Mouse (Mus musculus): ENCODE results near the gene Tmem202. TPM values are rescaled to one million over a fixed set of nuclear protein-coding genes. Genes with fewer than 3 reads are reported as not detected.

Gene Tmem202
- polyA plus RNA-seq, 1 experiment from 2014 or later, result 0.36 TPM

- Histone ChIP-seq H3K4me3 (peak within 1 kb of the TSS; percentile 99), H3K9me3 (no peaks in the 10 kb centered on the region), H3K9ac (peak within 1 kb of the TSS; percentile 95), H3K36me3 (no peaks in the 10 kb centered on the region; the same call in 1 of the 2 replicates), H3K4me2 (peak within 1 kb of the TSS; percentile 95), H3K27me3 (replicated peaks) (no peaks in the 10 kb centered on the region), H3K4me1 (peaks cover 32% of the 10 kb centered on the region), H3K27ac (replicated peaks) (peak within 1 kb of the TSS; percentile 98)
- ATAC-seq (ENCODE audit: extremely low read depth, insufficient number of reproducible peaks, low FRiP score, low TSS enrichment), result peak; percentile 96
- under 1% methylated on average over 56 of the region's 56 CpGs for WGBS
Measured at GRCm38 (mm10) chr9:59486549-59487065, 53.0 kb downstream of the Tmem202 start, which contains the start of gene Arih1. Arih1 (minus strand) TSS chr9:59486618.

DNA sequence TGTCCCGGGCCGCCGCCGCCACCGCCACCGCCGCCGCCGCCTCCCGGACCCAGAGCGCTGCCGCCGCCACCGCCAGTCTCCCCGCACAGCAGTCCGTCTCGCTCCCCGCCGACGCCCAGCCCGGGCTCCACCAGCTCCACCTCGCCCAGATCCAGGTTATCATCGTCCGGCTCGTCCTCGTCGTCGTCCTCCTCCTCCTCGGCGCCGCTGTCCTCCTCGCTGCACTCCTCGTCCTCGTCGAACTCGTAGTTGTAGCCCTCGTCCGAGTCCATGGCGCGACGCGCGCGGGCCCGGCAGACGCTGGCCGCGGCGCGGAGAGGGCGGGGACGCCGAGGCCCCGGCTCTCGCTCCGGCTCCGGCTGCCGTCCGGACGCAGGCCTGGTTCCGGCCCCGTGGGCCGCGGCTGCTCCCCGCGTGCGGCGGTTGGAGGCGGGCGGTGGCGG is 53.5 kb downstream of the Tmem202 start:
- Histone ChIP-seq H3K27me3 (replicated peaks) (no peaks in the 10 kb centered on the region), H3K27ac (replicated peaks) (peak overlapping the region; percentile 98), H3K4me3 (peak overlapping the region; percentile 99), H3K36me3 (no peaks in the 10 kb centered on the region; the same call in 1 of the 2 replicates), H3K4me1 (peaks cover 33% of the 10 kb centered on the region), H3K4me2 (peak overlapping the region; percentile 95), H3K9me3 (no peaks in the 10 kb centered on the region), H3K9ac (peak overlapping the region; percentile 95)
- WGBS, result under 1% methylated on average over 51 of the region's 71 CpGs
- peak; percentile 67 for ATAC-seq (ENCODE audit: extremely low read depth, insufficient number of reproducible peaks, low FRiP score, low TSS enrichment)

DNA sequence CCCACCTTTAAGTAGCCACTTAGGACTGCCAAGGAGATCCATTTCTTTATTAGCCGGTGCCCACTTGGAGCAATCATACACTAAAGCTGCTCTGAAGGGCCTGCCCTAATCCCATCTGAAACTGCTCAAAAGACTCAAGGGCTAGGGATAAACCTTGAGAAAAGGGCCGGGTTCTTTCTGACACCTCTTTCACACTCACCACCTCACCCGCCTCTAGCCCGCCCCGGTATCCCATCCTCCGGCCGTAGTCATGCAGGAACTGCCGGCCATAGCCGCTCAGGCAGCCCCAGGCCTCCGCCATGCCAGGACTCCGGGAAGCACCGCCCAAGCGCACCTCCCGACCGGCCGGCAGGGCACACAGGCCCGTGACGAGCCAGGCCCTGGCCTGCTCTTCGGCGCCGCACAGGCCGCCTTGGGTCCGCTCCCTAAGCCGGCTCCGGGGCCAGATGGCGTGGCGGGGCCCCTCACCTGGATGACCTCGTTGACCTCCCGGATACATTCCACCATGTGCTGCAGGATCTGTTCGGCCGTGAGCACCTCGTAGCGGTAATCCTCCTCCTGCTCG is 54.1 kb downstream of the Tmem202 start:
- Histone ChIP-seq H3K27ac (replicated peaks) (peak overlapping the region; percentile 98), H3K4me3 (peak overlapping the region; percentile 99), H3K9ac (peak overlapping the region; percentile 95), H3K27me3 (replicated peaks) (no peaks in the 10 kb centered on the region), H3K4me2 (peak overlapping the region; percentile 95), H3K36me3 (no peaks in the 10 kb centered on the region; the same call in 1 of the 2 replicates), H3K9me3 (no peaks in the 10 kb centered on the region), H3K4me1 (peaks cover 38% of the 10 kb centered on the region)
- WGBS, result 1% methylated on average over 29 of the region's 34 CpGs
- peak; percentile 51; the same call in 1 of the 2 replicates for ATAC-seq (ENCODE audit: extremely low read depth, insufficient number of reproducible peaks, low FRiP score, low TSS enrichment)

- H3K36me3 ChIP-seq, result peaks cover 3% of the 10 kb centered on the region; the same call in 1 of the 2 replicates
- WGBS, result 5% methylated on average over 7 of the region's 7 CpGs
- peak overlapping the region; percentile 95 for H3K4me2 ChIP-seq
- H3K4me1 ChIP-seq, result peaks cover 42% of the 10 kb centered on the region
- no peaks in the 10 kb centered on the region for H3K9me3 ChIP-seq
- peak overlapping the region; percentile 99 for H3K4me3 ChIP-seq
- H3K27ac ChIP-seq (replicated peaks), result peak overlapping the region; percentile 98
- peak overlapping the region; percentile 95 for H3K9ac ChIP-seq
- no peak for ATAC-seq (ENCODE audit: extremely low read depth, insufficient number of reproducible peaks, low FRiP score, low TSS enrichment)
- H3K27me3 ChIP-seq (replicated peaks), result no peaks in the 10 kb centered on the region
Measured at GRCm38 (mm10) chr9:59484760-59485159, 54.9 kb downstream of the Tmem202 start.

DNA sequence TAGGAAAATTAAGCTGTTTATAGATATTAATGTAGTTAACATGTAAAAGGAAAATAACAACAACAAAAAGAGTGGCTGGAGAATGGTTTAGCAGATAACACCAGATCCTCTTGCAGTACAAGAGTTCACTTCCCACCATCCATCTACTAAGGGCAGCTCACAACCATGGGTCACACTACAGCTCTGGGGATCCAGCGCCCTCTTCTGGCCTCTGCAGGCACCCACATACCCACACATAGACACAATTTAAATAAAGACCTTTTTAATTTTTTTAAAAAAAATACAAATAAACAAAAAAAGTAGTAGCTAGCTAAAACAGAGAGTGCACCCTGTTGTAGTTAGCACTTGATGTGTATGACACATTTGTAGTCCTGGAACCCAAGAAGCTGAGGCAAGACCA is 57.2 kb downstream of the Tmem202 start:
- ATAC-seq (ENCODE audit: extremely low read depth, insufficient number of reproducible peaks, low FRiP score, low TSS enrichment), result no peak
- H3K4me2 ChIP-seq, result peak overlapping the region; percentile 42
- H3K4me1 ChIP-seq, result peaks cover 55% of the 10 kb centered on the region
- H3K27me3 ChIP-seq (replicated peaks), result no peaks in the 10 kb centered on the region
- peak overlapping the region; percentile 16; the same call in 1 of the 2 replicates for H3K4me3 ChIP-seq
- H3K9me3 ChIP-seq, result no peaks in the 10 kb centered on the region
- 17% methylated on average over 1 of the region's 1 CpGs for WGBS
- no peak overlapping the region for H3K27ac ChIP-seq (replicated peaks)
- H3K36me3 ChIP-seq, result peaks cover 5% of the 10 kb centered on the region
- no peak overlapping the region for H3K9ac ChIP-seq

DNA sequence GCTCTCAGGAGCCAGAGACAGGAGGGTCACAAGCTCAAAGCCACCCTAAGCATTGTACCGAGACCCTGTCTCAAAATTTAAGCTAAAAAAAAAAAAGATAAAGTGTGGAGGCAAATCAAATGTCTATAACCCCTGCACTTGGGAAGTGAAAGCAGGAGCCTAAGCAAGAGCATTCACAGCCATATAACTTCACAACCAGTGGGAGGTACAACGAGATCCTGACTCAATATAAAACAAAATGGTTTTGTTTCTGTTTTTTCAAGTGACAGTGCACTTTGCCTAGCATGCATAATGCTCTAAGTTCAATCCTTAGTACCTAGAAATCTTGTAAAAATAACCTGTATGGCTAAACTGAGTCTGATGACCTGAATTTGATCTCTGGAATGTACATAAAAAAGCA is 63.0 kb downstream of the Tmem202 start:
- 88% methylated on average over 2 of the region's 2 CpGs for WGBS
- no peak for ATAC-seq (ENCODE audit: extremely low read depth, insufficient number of reproducible peaks, low FRiP score, low TSS enrichment)
- Histone ChIP-seq H3K36me3 (peaks cover 38% of the 10 kb centered on the region), H3K4me1 (peaks cover 54% of the 10 kb centered on the region), H3K9me3 (no peaks in the 10 kb centered on the region), H3K27ac (replicated peaks) (no peak overlapping the region), H3K4me3 (no peak overlapping the region), H3K9ac (no peak overlapping the region), H3K4me2 (no peak overlapping the region), H3K27me3 (replicated peaks) (no peaks in the 10 kb centered on the region)

GRCm38 (mm10) chr9:59474838-59475237 is 64.8 kb downstream of the Tmem202 start:
- Histone ChIP-seq H3K4me1 (peaks cover 50% of the 10 kb centered on the region), H3K27ac (replicated peaks) (no peak overlapping the region), H3K9me3 (no peaks in the 10 kb centered on the region), H3K27me3 (replicated peaks) (no peaks in the 10 kb centered on the region), H3K36me3 (peaks cover 41% of the 10 kb centered on the region), H3K4me3 (no peak overlapping the region), H3K9ac (no peak overlapping the region), H3K4me2 (no peak overlapping the region)
- WGBS, result 90% methylated on average over 1 of the region's 1 CpGs
- no peak for ATAC-seq (ENCODE audit: extremely low read depth, insufficient number of reproducible peaks, low FRiP score, low TSS enrichment)

DNA sequence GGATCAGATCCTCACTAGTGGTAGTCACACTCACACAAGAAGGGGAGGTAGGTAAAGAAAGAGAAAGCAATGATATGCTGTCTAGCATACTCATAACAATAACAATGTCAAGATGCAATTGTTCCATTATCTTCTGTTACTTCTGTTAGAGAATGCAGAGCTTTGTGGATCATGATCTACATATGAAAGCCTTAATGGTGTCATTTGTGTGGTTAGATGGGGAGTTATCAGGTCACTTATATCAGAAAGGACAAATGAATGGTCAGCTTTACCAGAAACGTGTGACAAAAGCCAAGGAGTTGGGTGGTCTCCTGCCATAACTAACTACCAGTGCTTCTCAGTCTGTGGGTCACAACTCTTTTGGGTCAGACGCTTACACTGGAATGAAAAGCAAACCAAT is 66.5 kb downstream of the Tmem202 start:
- no peaks in the 10 kb centered on the region for H3K27me3 ChIP-seq (replicated peaks)
- WGBS, result 77% methylated on average over 2 of the region's 2 CpGs
- H3K9me3 ChIP-seq, result no peaks in the 10 kb centered on the region
- no peak overlapping the region for H3K27ac ChIP-seq (replicated peaks)
- H3K4me1 ChIP-seq, result peaks cover 48% of the 10 kb centered on the region
- no peak overlapping the region for H3K9ac ChIP-seq
- H3K4me3 ChIP-seq, result no peak overlapping the region
- H3K4me2 ChIP-seq, result no peak overlapping the region
- ATAC-seq (ENCODE audit: extremely low read depth, insufficient number of reproducible peaks, low FRiP score, low TSS enrichment), result no peak
- peaks cover 39% of the 10 kb centered on the region for H3K36me3 ChIP-seq

GRCm38 (mm10) chr9:59469446-59469845 is 70.2 kb downstream of the Tmem202 start:
- H3K9ac ChIP-seq, result no peak overlapping the region
- ATAC-seq (ENCODE audit: extremely low read depth, insufficient number of reproducible peaks, low FRiP score, low TSS enrichment), result no peak
- H3K36me3 ChIP-seq, result peaks cover 24% of the 10 kb centered on the region
- no peak overlapping the region for H3K4me2 ChIP-seq
- no peaks in the 10 kb centered on the region for H3K27me3 ChIP-seq (replicated peaks)
- H3K9me3 ChIP-seq, result no peaks in the 10 kb centered on the region
- peaks cover 30% of the 10 kb centered on the region for H3K4me1 ChIP-seq
- no peak overlapping the region for H3K4me3 ChIP-seq
- WGBS, result 64% methylated on average over 1 of the region's 1 CpGs
- H3K27ac ChIP-seq (replicated peaks), result no peak overlapping the region

Other genes starting within 250 kb of the Tmem202 start
- 24.1 and 24.7 TPM in 2 replicates for gene Adpgk, start 248.3 kb downstream of the Tmem202 start, polyA plus RNA-seq (2015; fragmentation: Nextera tagmentation; extraction: Ambion mirVana)
- 7.6 and 8.5 TPM in 2 replicates for gene Bbs4, start 186.3 kb downstream of the Tmem202 start, polyA plus RNA-seq (2015; fragmentation: Nextera tagmentation; extraction: Ambion mirVana)
- 14.0 and 14.5 TPM in 2 replicates for gene Arih1, start 53.2 kb downstream of the Tmem202 start, polyA plus RNA-seq (2015; fragmentation: Nextera tagmentation; extraction: Ambion mirVana)
- gene Hexa, start 307 bp downstream of the Tmem202 start, polyA plus RNA-seq (2015; fragmentation: Nextera tagmentation; extraction: Ambion mirVana), result 74.6 and 77.5 TPM in 2 replicates
- gene Celf6, start 38.1 kb upstream of the Tmem202 start, polyA plus RNA-seq (2015; fragmentation: Nextera tagmentation; extraction: Ambion mirVana), result 0.11 and 0.23 TPM in 2 replicates
- 16.6 and 18.1 TPM in 2 replicates for gene Parp6, start 77.4 kb upstream of the Tmem202 start, polyA plus RNA-seq (2015; fragmentation: Nextera tagmentation; extraction: Ambion mirVana)
- 1,816 and 1,974 TPM in 2 replicates for gene Pkm, start 116.5 kb upstream of the Tmem202 start, polyA plus RNA-seq (2015; fragmentation: Nextera tagmentation; extraction: Ambion mirVana)
- gene Gramd2, start 140.3 kb upstream of the Tmem202 start, polyA plus RNA-seq (2015; fragmentation: Nextera tagmentation; extraction: Ambion mirVana), result 0.24 and 0.29 TPM in 2 replicates
- 8.9 and 11.1 TPM in 2 replicates for gene Senp8, start 210.9 kb upstream of the Tmem202 start, polyA plus RNA-seq (2015; fragmentation: Nextera tagmentation; extraction: Ambion mirVana)
- gene Myo9a, start 211.0 kb upstream of the Tmem202 start, polyA plus RNA-seq (2015; fragmentation: Nextera tagmentation; extraction: Ambion mirVana), result 7.1 and 7.3 TPM in 2 replicates

All from heart, embryonic 13.5 days (tissue).